Mouse (Mus musculus) forebrain, postnatal 0 days (tissue): ENCODE results near the gene Hoxd12. TPM values are rescaled to one million over a fixed set of nuclear protein-coding genes. Genes with fewer than 3 reads are reported as not detected.

Source experiments
- ATAC-seq: fragments of 200-750 bp; cut with Nextera tagmentation; 2 replicates; pipeline ENCODE4 v1.8.0; 2017; ENCODE audit warnings: mild to moderate bottlenecking, moderate library complexity
- DNase-seq: peaks from one replicate; pipeline ENCODE4 v3.0.0-alpha.2; 2015
- H3K27ac ChIP-seq: fragments of 300-500 bp; sonication (generic); 2 replicates; pipeline ENCODE4 v1.5.1; 2014; ENCODE audit warnings: low read depth, mild to moderate bottlenecking, antibody characterized with exemption, low read length, moderate library complexity, mixed read lengths
- H3K27me3 ChIP-seq: fragments of 300-500 bp; sonication (generic); 2 replicates; pipeline ENCODE4 v1.6.1; 2014; ENCODE audit warnings: mild to moderate bottlenecking, low read length, mixed read lengths; ENCODE audit not compliant: insufficient read depth
- H3K36me3 ChIP-seq: fragments of 300-500 bp; sonication (generic); 2 replicates; pipeline ENCODE4 v1.6.1; 2014; ENCODE audit warnings: mild to moderate bottlenecking, moderate library complexity; ENCODE audit not compliant: insufficient read depth
- H3K4me1 ChIP-seq: fragments of 300-500 bp; sonication (generic); 2 replicates; pipeline ENCODE4 v1.6.1; 2014; ENCODE audit warnings: antibody characterized with exemption; ENCODE audit not compliant: insufficient read depth
- H3K4me2 ChIP-seq: fragments of 300-500 bp; sonication (generic); 2 replicates; pipeline ENCODE4 v1.6.1; 2014; ENCODE audit warnings: low read depth, mild to moderate bottlenecking, moderate library complexity
- H3K4me3 ChIP-seq: fragments of 300-500 bp; sonication (generic); 2 replicates; pipeline ENCODE4 v1.5.1; 2014; ENCODE audit warnings: low read depth, low read length, mixed read lengths
- H3K9ac ChIP-seq: fragments of 300-500 bp; sonication (generic); 2 replicates; pipeline ENCODE4 v1.6.1; 2014; ENCODE audit warnings: mild to moderate bottlenecking
- H3K9me3 ChIP-seq: fragments of 300-500 bp; sonication (generic); 2 replicates; pipeline ENCODE4 v1.6.1; 2016; ENCODE audit warnings: low read length
- CTCF ChIP-seq: sonication (generic); IDR thresholded peaks from 2 replicates; pipeline ENCODE4 v1.5.1; 2016; ENCODE audit warnings: antibody characterized with exemption, control low read depth, low read depth
- WGBS: fragments of 180-500 bp; shearing (Covaris S2); extraction: QIAGEN DNeasy Blood & Tissue Kit; methylation state at CpG from one replicate; pipeline ENCODE4 v1.1.7; 2014; 5-methylcytosine and 5-hydroxymethylcytosine counted together
- polyA plus RNA-seq: library from polyadenylated mRNA; unstranded; fragments of >200 nt; fragmentation: Nextera tagmentation; extraction: Ambion mirVana; gene quantifications from 2 replicates; pipeline ENCODE4 v1.2.1, GENCODE M21; 2015
- total RNA-seq: library from RNA; depleted of rRNA; stranded (reverse); fragments of >200 nt; gene quantifications from 2 replicates; pipeline ENCODE4 v1.2.3, GENCODE M21; 2014

The Hoxd12 gene
- total and polyA plus RNA-seq, 2 experiments from 2014 or later: not detected

GRCm38 (mm10) chr2:74667191-74667841 is 7.5 kb upstream of the Hoxd12 start:
- no peak for TF ChIP-seq CTCF
- Histone ChIP-seq H3K4me2 (no peak overlapping the region), H3K9ac (no peak overlapping the region), H3K4me3 (no peak overlapping the region), H3K9me3 (no peaks in the 10 kb centered on the region), H3K27ac (no peak overlapping the region), H3K27me3 (peaks cover 95% of the 10 kb centered on the region), H3K4me1 (no peaks in the 10 kb centered on the region), H3K36me3 (no peaks in the 10 kb centered on the region)
- DNase-seq: peak; percentile 48
- 2% methylated on average over 36 of the region's 36 CpGs for WGBS
- no peak for ATAC-seq

GRCm38 (mm10) chr2:74667842-74668357 is 6.9 kb upstream of the Hoxd12 start, which contains the start of gene Hoxd13:
Hoxd13 (plus strand) TSS chr2:74668310.
- DNase-seq (no peak), ATAC-seq (no peak)
- Histone ChIP-seq H3K36me3 (no peaks in the 10 kb centered on the region), H3K9me3 (no peaks in the 10 kb centered on the region), H3K4me2 (peak within 1 kb of the TSS; percentile 37), H3K4me3 (peak within 1 kb of the TSS; percentile 10), H3K4me1 (no peaks in the 10 kb centered on the region), H3K27ac (no peak within 1 kb of the TSS), H3K27me3 (peaks cover 95% of the 10 kb centered on the region), H3K9ac (no peak within 1 kb of the TSS)
- TF ChIP-seq CTCF: no peak
- WGBS: 0% methylated on average over 19 of the region's 51 CpGs

DNA sequence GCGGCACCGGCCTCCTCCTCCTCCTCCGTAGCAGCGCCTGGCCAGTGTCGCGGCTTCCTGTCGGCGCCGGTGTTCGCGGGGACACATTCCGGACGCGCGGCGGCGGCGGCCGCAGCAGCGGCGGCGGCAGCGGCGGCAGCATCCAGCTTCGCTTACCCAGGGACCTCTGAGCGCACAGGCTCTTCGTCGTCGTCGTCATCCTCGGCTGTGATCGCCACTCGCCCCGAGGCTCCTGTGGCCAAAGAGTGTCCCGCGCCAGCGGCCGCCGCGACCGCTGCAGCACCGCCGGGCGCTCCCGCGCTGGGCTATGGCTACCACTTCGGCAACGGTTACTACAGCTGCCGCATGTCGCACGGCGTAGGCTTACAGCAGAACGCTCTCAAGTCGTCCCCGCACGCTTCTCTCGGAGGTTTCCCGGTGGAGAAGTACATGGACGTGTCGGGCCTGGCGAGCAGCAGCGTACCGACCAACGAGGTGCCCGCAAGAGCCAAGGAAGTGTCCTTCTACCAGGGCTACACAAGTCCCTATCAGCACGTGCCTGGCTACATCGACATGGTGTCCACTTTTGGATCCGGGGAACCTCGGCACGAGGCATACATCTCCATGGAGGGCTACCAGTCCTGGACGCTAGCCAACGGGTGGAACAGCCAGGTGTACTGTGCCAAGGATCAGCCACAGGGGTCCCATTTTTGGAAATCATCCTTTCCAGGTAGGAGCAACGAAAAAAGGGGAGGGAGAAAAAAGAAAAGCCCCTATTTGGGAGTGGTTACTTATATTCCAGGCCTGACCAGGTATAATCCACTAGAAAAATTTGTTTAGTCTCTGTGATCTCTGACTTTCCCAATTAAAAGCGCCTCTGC is 6.2 kb upstream of the Hoxd12 start:
- no peaks in the 10 kb centered on the region for H3K36me3 ChIP-seq
- H3K4me1 ChIP-seq: no peaks in the 10 kb centered on the region
- 3% methylated on average over 68 of the region's 74 CpGs for WGBS
- peak overlapping the region; percentile 10 for H3K4me3 ChIP-seq
- H3K9ac ChIP-seq: no peak overlapping the region
- H3K4me2 ChIP-seq: peak overlapping the region; percentile 37
- ATAC-seq (peak; percentile 58; the same call in 1 of the 2 replicates), DNase-seq (peak; percentile 55)
- no peak overlapping the region for H3K27ac ChIP-seq
- TF ChIP-seq CTCF: no peak
- H3K9me3 ChIP-seq: no peaks in the 10 kb centered on the region
- peaks cover 95% of the 10 kb centered on the region for H3K27me3 ChIP-seq

DNA sequence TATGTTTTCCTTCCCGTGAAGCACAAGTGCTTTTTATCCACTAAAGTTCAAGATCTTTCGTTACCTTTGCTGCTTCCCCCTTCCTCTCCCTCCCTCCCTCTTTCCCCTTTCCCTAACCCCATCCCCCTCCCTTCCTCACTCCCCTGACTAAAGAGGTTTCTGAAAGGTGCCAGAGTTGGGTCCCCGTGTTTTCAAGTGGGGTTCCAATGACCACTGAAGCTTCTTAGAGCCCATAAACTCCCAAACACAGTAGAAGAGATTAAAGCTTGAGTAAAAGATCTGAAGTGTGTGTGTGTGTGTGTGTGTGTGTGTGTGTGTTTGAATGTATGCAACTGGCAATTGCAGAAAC is 5.6 kb upstream of the Hoxd12 start:
- H3K36me3 ChIP-seq: no peaks in the 10 kb centered on the region
- no peak for TF ChIP-seq CTCF
- no peak overlapping the region for H3K4me3 ChIP-seq
- H3K4me1 ChIP-seq: no peaks in the 10 kb centered on the region
- no peak overlapping the region for H3K27ac ChIP-seq
- H3K9me3 ChIP-seq: no peaks in the 10 kb centered on the region
- no peak overlapping the region for H3K9ac ChIP-seq
- ATAC-seq (no peak), DNase-seq (no peak)
- peaks cover 95% of the 10 kb centered on the region for H3K27me3 ChIP-seq
- H3K4me2 ChIP-seq: no peak overlapping the region
- WGBS: 4% methylated on average over 3 of the region's 3 CpGs

GRCm38 (mm10) chr2:74669650-74670235 is 5.1 kb upstream of the Hoxd12 start:
- Histone ChIP-seq H3K4me3 (no peak overlapping the region), H3K36me3 (no peaks in the 10 kb centered on the region), H3K27ac (no peak overlapping the region), H3K4me1 (no peaks in the 10 kb centered on the region), H3K27me3 (peaks cover 95% of the 10 kb centered on the region), H3K9ac (no peak overlapping the region), H3K9me3 (no peaks in the 10 kb centered on the region), H3K4me2 (no peak overlapping the region)
- no peak for TF ChIP-seq CTCF
- no peak for ATAC-seq
- no peak for DNase-seq
- WGBS: 4% methylated on average over 14 of the region's 14 CpGs

- TF ChIP-seq CTCF: no peak
- 4% methylated on average over 3 of the region's 3 CpGs for WGBS
- Histone ChIP-seq H3K27me3 (peaks cover 96% of the 10 kb centered on the region), H3K36me3 (no peaks in the 10 kb centered on the region), H3K9ac (no peak overlapping the region), H3K4me3 (no peak overlapping the region), H3K4me1 (no peaks in the 10 kb centered on the region), H3K4me2 (no peak overlapping the region), H3K9me3 (no peaks in the 10 kb centered on the region), H3K27ac (no peak overlapping the region)
- DNase-seq (no peak), ATAC-seq (no peak)
Observed at GRCm38 (mm10) chr2:74670632-74671188, 4.1 kb upstream of the Hoxd12 start.

- TF ChIP-seq CTCF: no peak
- no peak overlapping the region for H3K4me2 ChIP-seq
- WGBS: 9% methylated on average over 5 of the region's 5 CpGs
- no peaks in the 10 kb centered on the region for H3K9me3 ChIP-seq
- H3K27me3 ChIP-seq: peaks cover 97% of the 10 kb centered on the region
- H3K4me1 ChIP-seq: no peaks in the 10 kb centered on the region
- no peak overlapping the region for H3K4me3 ChIP-seq
- H3K36me3 ChIP-seq: no peaks in the 10 kb centered on the region
- H3K9ac ChIP-seq: no peak overlapping the region
- no peak overlapping the region for H3K27ac ChIP-seq
- ATAC-seq (no peak), DNase-seq (no peak)
Observed at GRCm38 (mm10) chr2:74671847-74672246, 3.0 kb upstream of the Hoxd12 start.
